ENCODE assay signal across 8 mouse cellular contexts in genomic region chr5:76139808-76140729, GRCm38 (mm10). TPM values are rescaled to one million over a fixed set of nuclear protein-coding genes. Genes with fewer than 3 reads are reported as not detected.
DNase-seq lines count a peak whose midpoint lies in the region; ATAC-seq and TF ChIP-seq lines count a peak whose summit lies in the region.

Srd5a3 (plus strand) TSS chr5:76140271.

- peak; percentile 96 for ATAC-seq in CD4-positive, CD25-positive, alpha-beta regulatory T cell, adult 4 months
- ATAC-seq in heart, embryonic 15.5 days (replicated peaks; ENCODE audit: insufficient number of reproducible peaks, insufficient read depth, low FRiP score, low read depth): peak; percentile 95
- peak; percentile 95 for ATAC-seq in liver, embryonic 14.5 days (ENCODE audit: insufficient read depth)
- ATAC-seq in neural tube, embryonic 11.5 days (ENCODE audit: insufficient read depth, low FRiP score, low TSS enrichment): peak; percentile 95
- ATAC-seq in stomach, postnatal 0 days (ENCODE audit: low FRiP score, low TSS enrichment): peak; percentile 97

- H3K27ac ChIP-seq in forebrain, embryonic 10.5 days: peak within 1 kb of the TSS; percentile 97
- H3K27ac ChIP-seq in heart, embryonic 15.5 days: peak within 1 kb of the TSS; percentile 100
- peak within 1 kb of the TSS; percentile 79 for H3K27ac ChIP-seq in liver, embryonic 14.5 days
- peak within 1 kb of the TSS; percentile 93 for H3K27ac ChIP-seq in neural tube, embryonic 11.5 days (ENCODE audit: low read depth, low read length)
- H3K27ac ChIP-seq in stomach, postnatal 0 days (replicated peaks): peak within 1 kb of the TSS; percentile 99

- peak within 1 kb of the TSS; percentile 70 for H3K4me2 ChIP-seq in heart, embryonic 15.5 days
- H3K4me2 ChIP-seq in liver, embryonic 14.5 days (ENCODE audit: low read depth): peak within 1 kb of the TSS; percentile 78
- peak within 1 kb of the TSS; percentile 63 for H3K4me2 ChIP-seq in neural tube, embryonic 11.5 days (ENCODE audit: low read depth)
- peak within 1 kb of the TSS; percentile 77 for H3K4me2 ChIP-seq in stomach, postnatal 0 days (replicated peaks; ENCODE audit: low read depth)

- H3K4me1 ChIP-seq in forebrain, embryonic 10.5 days: peaks cover 34% of the 10 kb centered on the region
- peaks cover 23% of the 10 kb centered on the region for H3K4me1 ChIP-seq in heart, embryonic 15.5 days (replicated peaks)
- peaks cover 20 to 28% of the 10 kb centered on the region in 2 experiments for H3K4me1 ChIP-seq in liver, embryonic 14.5 days (replicated peaks; ENCODE audit: control insufficient read depth in 2 of 2, insufficient read depth in 2 of 2, low read length in 1 of 2)
- peaks cover 3% of the 10 kb centered on the region; the same call in 1 of the 2 replicates for H3K4me1 ChIP-seq in neural tube, embryonic 11.5 days (ENCODE audit: control insufficient read depth, insufficient read depth, low read length)
- 0 out of 2 replicates have a peak, but pooled peaks cover 2% of the 10 kb centered on the region for H3K4me1 ChIP-seq in stomach, postnatal 0 days (replicated peaks; ENCODE audit: control insufficient read depth, insufficient read depth)

- peak; percentile 88 for DNase-seq in c-Kit-negative CD71-positive TER-119-positive erythroid progenitor cells, embryonic 14.5 days (ENCODE audit: low read depth, low spot score)
- peak; percentile 92 for DNase-seq in forebrain, embryonic 10.5 days (ENCODE audit: extremely low spot score, low spot score)
- DNase-seq in kidney, postnatal 25 days: peak; percentile 97 to 98
- peak; percentile 85 to 88 (median 87) for DNase-seq in liver, embryonic 14.5 days (ENCODE audit: low read depth in 3 of 3, low spot score in 3 of 3)
- peak; percentile 95 for DNase-seq in neural tube, embryonic 11.5 days (ENCODE audit: low spot score)
- peak; percentile 98 for DNase-seq in stomach, postnatal 0 days (ENCODE audit: low spot score)

- peak; percentile 88 for TF ChIP-seq CTCF in liver, embryonic 14.5 days (IDR thresholded peaks at IDR 0.05; ENCODE audit: low read depth)
- TF ChIP-seq CTCF in stomach, postnatal 0 days (IDR thresholded peaks at IDR 0.05; ENCODE audit: low read depth): peak; percentile 90

- H3K27me3 ChIP-seq in forebrain, embryonic 10.5 days (ENCODE audit: poor library complexity, severe bottlenecking): 0 out of 2 replicates have a peak, but pooled peaks cover 6% of the 10 kb centered on the region
- no peaks in the 10 kb centered on the region for H3K27me3 ChIP-seq in heart, embryonic 15.5 days
- no peaks in the 10 kb centered on the region for H3K27me3 ChIP-seq in liver, embryonic 14.5 days (ENCODE audit: control insufficient read depth, insufficient read depth, low read length)
- no peaks in the 10 kb centered on the region for H3K27me3 ChIP-seq in neural tube, embryonic 11.5 days (ENCODE audit: control insufficient read depth, insufficient read depth, low read length)
- no peaks in the 10 kb centered on the region for H3K27me3 ChIP-seq in stomach, postnatal 0 days (ENCODE audit: control insufficient read depth, insufficient read depth, low read length)

- H3K9ac ChIP-seq in heart, embryonic 15.5 days: peak within 1 kb of the TSS; percentile 97
- peak within 1 kb of the TSS; percentile 88 for H3K9ac ChIP-seq in liver, embryonic 14.5 days (replicated peaks)
- peak within 1 kb of the TSS; percentile 92 for H3K9ac ChIP-seq in neural tube, embryonic 11.5 days (ENCODE audit: low read length)
- H3K9ac ChIP-seq in stomach, postnatal 0 days (ENCODE audit: low read length): peak within 1 kb of the TSS; percentile 94

- no peaks in the 10 kb centered on the region for H3K36me3 ChIP-seq in forebrain, embryonic 10.5 days (replicated peaks)
- H3K36me3 ChIP-seq in heart, embryonic 15.5 days: no peaks in the 10 kb centered on the region
- H3K36me3 ChIP-seq in liver, embryonic 14.5 days (replicated peaks; ENCODE audit: control insufficient read depth, insufficient read depth, low read depth): no peaks in the 10 kb centered on the region
- no peaks in the 10 kb centered on the region for H3K36me3 ChIP-seq in neural tube, embryonic 11.5 days (ENCODE audit: control insufficient read depth, insufficient read depth, low read length)
- H3K36me3 ChIP-seq in stomach, postnatal 0 days (ENCODE audit: control insufficient read depth, insufficient read depth, low read length): no peaks in the 10 kb centered on the region

- H3K4me3 ChIP-seq in forebrain, embryonic 10.5 days: peak within 1 kb of the TSS; percentile 78
- peak within 1 kb of the TSS; percentile 87 for H3K4me3 ChIP-seq in heart, embryonic 15.5 days
- H3K4me3 ChIP-seq in liver, embryonic 14.5 days (ENCODE audit: insufficient read depth in 1 of 2, low read depth in 2 of 2, low read length in 2 of 2): peak within 1 kb of the TSS; percentile 79 to 96
- H3K4me3 ChIP-seq in neural tube, embryonic 11.5 days (ENCODE audit: low read depth, low read length): peak within 1 kb of the TSS; percentile 67
- peak within 1 kb of the TSS; percentile 71 for H3K4me3 ChIP-seq in stomach, postnatal 0 days (ENCODE audit: low read depth, low read length)

- no peaks in the 10 kb centered on the region for H3K9me3 ChIP-seq in forebrain, embryonic 10.5 days
- H3K9me3 ChIP-seq in heart, embryonic 15.5 days (replicated peaks): no peaks in the 10 kb centered on the region
- H3K9me3 ChIP-seq in liver, embryonic 14.5 days (ENCODE audit: control insufficient read depth, low read length): no peaks in the 10 kb centered on the region
- no peaks in the 10 kb centered on the region for H3K9me3 ChIP-seq in neural tube, embryonic 11.5 days (ENCODE audit: control insufficient read depth, low read length)
- no peaks in the 10 kb centered on the region for H3K9me3 ChIP-seq in stomach, postnatal 0 days (ENCODE audit: control insufficient read depth, low read length)

- 1% methylated on average over 68 of the region's 69 CpGs for WGBS in forebrain, embryonic 10.5 days
- 1% methylated on average over 67 of the region's 69 CpGs for WGBS in heart, embryonic 15.5 days
- WGBS in liver, embryonic 14.5 days (ENCODE audit: insufficient replicate concordance): under 1% methylated on average over 59 of the region's 69 CpGs
- 2% methylated on average over 59 of the region's 69 CpGs for WGBS in neural tube, embryonic 11.5 days
- 1% methylated on average over 55 of the region's 69 CpGs for WGBS in stomach, postnatal 0 days

- peak; percentile 31; the same call in 1 of the 2 replicates for TF ChIP-seq EP300 in liver, embryonic 14.5 days (IDR thresholded peaks at IDR 0.05; ENCODE audit: low read depth)
- TF ChIP-seq EP300 in stomach, postnatal 0 days (optimal IDR thresholded peaks at IDR 0.05): no peak

RNA-seq across cellular contexts. Expression of gene Srd5a3, which starts in this region (rescaled TPM):
- polyA plus RNA-seq in CD4-positive, CD25-positive, alpha-beta regulatory T cell, adult 4 months (2017; shearing (Covaris generic)): 10 to 100 TPM; 31.0 to 32.4 TPM
- 22.8 and 22.9 TPM in 2 replicates for polyA plus RNA-seq in forebrain, embryonic 10.5 days (2016; fragmentation: Nextera tagmentation; extraction: Ambion mirVana)
- 25.8 and 32.3 TPM in 2 replicates for polyA plus RNA-seq in heart, embryonic 15.5 days (2015; fragmentation: Nextera tagmentation; extraction: Ambion mirVana)
- polyA plus RNA-seq in liver, embryonic 14.5 days (2012; rRNA removed): 8.8 and 9.0 TPM in 2 replicates
- polyA plus RNA-seq in liver, embryonic 14.5 days (2014; fragmentation: Nextera tagmentation; extraction: Ambion mirVana): 12.1 and 14.3 TPM in 2 replicates
- 17.7 and 19.8 TPM in 2 replicates for polyA plus RNA-seq in neural tube, embryonic 11.5 days (2014; fragmentation: Nextera tagmentation; extraction: Ambion mirVana)
- 28.4 and 29.5 TPM in 2 replicates for polyA plus RNA-seq in stomach, postnatal 0 days (2015; fragmentation: Nextera tagmentation; extraction: Ambion mirVana)

Comparison
In these comparisons a context has a peak if more than half of its experiments do, and no peak if none do; other contexts are left out.
1. Peak in every context shown above with its lines: DNase-seq, ATAC-seq, H3K4me3 ChIP-seq and H3K27ac ChIP-seq.